Mouse (Mus musculus): ENCODE measurements around the gene Lyar.

Lyar gene

GRCm38 (mm10) chr5:38255644-38256043 is 35.4 kb downstream of the Lyar start:
- no peak for DNase-seq (ENCODE audit: low read depth, low spot score)

GRCm38 (mm10) chr5:38256551-38256950 is 36.3 kb downstream of the Lyar start:
- no peak for DNase-seq (ENCODE audit: low read depth, low spot score)

- DNase-seq (ENCODE audit: low read depth, low spot score), result no peak
These were observed 37.9 kb downstream of the Lyar start for GRCm38 (mm10) chr5:38258034-38258772.

- DNase-seq (ENCODE audit: low read depth, low spot score), result no peak
These were observed 38.5 kb downstream of the Lyar start for GRCm38 (mm10) chr5:38258773-38259146.

- no peak for DNase-seq (ENCODE audit: low read depth, low spot score)
These were observed 39.3 kb downstream of the Lyar start for GRCm38 (mm10) chr5:38259455-38260106.

- DNase-seq (ENCODE audit: low read depth, low spot score), result peak; percentile 39
These were observed 39.9 kb downstream of the Lyar start, which contains the start of gene Tmem128 for GRCm38 (mm10) chr5:38260107-38260682. Tmem128 (plus strand) TSS chr5:38260185.

GRCm38 (mm10) chr5:38270942-38271341 is 50.7 kb downstream of the Lyar start:
- no peak for DNase-seq (ENCODE audit: low read depth, low spot score)

GRCm38 (mm10) chr5:38273831-38274230 is 53.6 kb downstream of the Lyar start:
- no peak for DNase-seq (ENCODE audit: low read depth, low spot score)

- no peak for DNase-seq (ENCODE audit: low read depth, low spot score)
These were observed 55.5 kb downstream of the Lyar start, which contains the start of gene Otop1 for GRCm38 (mm10) chr5:38275771-38276170. Otop1 (plus strand) TSS chr5:38275972.

- DNase-seq (ENCODE audit: low read depth, low spot score), result no peak
These were observed 56.2 kb downstream of the Lyar start for GRCm38 (mm10) chr5:38276451-38276850.

GRCm38 (mm10) chr5:38277098-38277866 is 57.0 kb downstream of the Lyar start:
- no peak for DNase-seq (ENCODE audit: low read depth, low spot score)

GRCm38 (mm10) chr5:38277936-38278600 is 57.8 kb downstream of the Lyar start:
- no peak for DNase-seq (ENCODE audit: low read depth, low spot score)

GRCm38 (mm10) chr5:38280075-38280474 is 59.8 kb downstream of the Lyar start:
- no peak for DNase-seq (ENCODE audit: low read depth, low spot score)

Measured in skeletal muscle tissue, adult 2 months (tissue).